Comparison of ENCODE assay signal across 10 mouse cellular contexts in the genomic region with DNA sequence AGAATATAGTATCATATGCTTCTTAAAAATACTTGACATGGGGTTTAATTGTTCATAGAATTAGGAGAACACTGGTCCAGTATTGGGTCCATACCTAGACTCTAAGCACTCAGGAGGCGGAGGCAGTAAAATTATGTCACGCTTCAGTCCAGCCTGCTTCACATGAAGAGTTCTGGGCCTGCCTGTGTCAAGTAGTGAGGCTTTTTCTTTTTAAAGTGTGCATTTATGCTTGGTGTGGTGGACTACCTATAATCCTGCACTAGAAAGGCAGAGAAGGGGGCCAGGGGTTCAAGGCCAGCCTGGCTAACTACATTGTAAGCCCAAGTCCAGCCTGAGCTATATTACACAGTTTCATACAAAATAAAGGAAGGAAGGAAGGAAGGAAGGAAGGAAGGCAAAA. TPM values are rescaled to one million over a fixed set of nuclear protein-coding genes. Genes with fewer than 3 reads are reported as not detected.
DNase-seq lines count a peak whose midpoint lies in the region; ATAC-seq and TF ChIP-seq lines count a peak whose summit lies in the region.
"Had no signal": no experiment of that assay in that cellular context is flagged by ENCODE, and none has a peak within 500 bp of the region (broad histone marks: within the 10 kb centered on the region; RNA-seq: fewer than 3 reads in every experiment).

No protein-coding gene starts in this region.

- no peak for ATAC-seq in heart, embryonic 11.5 days (replicated peaks; ENCODE audit: insufficient number of reproducible peaks, low FRiP score, low TSS enrichment)
- no peak for ATAC-seq in neural tube, embryonic 11.5 days (ENCODE audit: insufficient read depth, low FRiP score, low TSS enrichment)
- no peak for ATAC-seq in neural tube, embryonic 15.5 days (ENCODE audit: low FRiP score)
- ATAC-seq in intestine, postnatal 0 days, result no peak
- ATAC-seq in stomach, embryonic 15.5 days (ENCODE audit: insufficient read depth, low FRiP score, low read depth), result no peak

- H3K4me1 ChIP-seq in heart, embryonic 11.5 days (ENCODE audit: control insufficient read depth, insufficient read depth, low read length), result no peaks in the 10 kb centered on the region
- no peaks in the 10 kb centered on the region; the same call in 1 of the 2 replicates for H3K4me1 ChIP-seq in neural tube, embryonic 11.5 days (ENCODE audit: control insufficient read depth, insufficient read depth, low read length)
- peaks cover 21% of the 10 kb centered on the region for H3K4me1 ChIP-seq in neural tube, embryonic 15.5 days
- H3K4me1 ChIP-seq in intestine, postnatal 0 days (replicated peaks; ENCODE audit: control insufficient read depth, insufficient read depth, low read length), result no peaks in the 10 kb centered on the region
- 0 out of 2 replicates have a peak, but pooled peaks cover 4% of the 10 kb centered on the region for H3K4me1 ChIP-seq in stomach, embryonic 15.5 days

- H3K36me3 ChIP-seq in heart, embryonic 11.5 days (ENCODE audit: control insufficient read depth, insufficient read depth, low read length), result no peaks in the 10 kb centered on the region
- no peaks in the 10 kb centered on the region for H3K36me3 ChIP-seq in neural tube, embryonic 11.5 days (ENCODE audit: control insufficient read depth, insufficient read depth, low read length)
- H3K36me3 ChIP-seq in neural tube, embryonic 15.5 days, result no peaks in the 10 kb centered on the region
- no peaks in the 10 kb centered on the region for H3K36me3 ChIP-seq in intestine, postnatal 0 days (ENCODE audit: control insufficient read depth, insufficient read depth)
- H3K36me3 ChIP-seq in stomach, embryonic 15.5 days, result no peaks in the 10 kb centered on the region

- no peak for TF ChIP-seq CTCF in intestine, postnatal 0 days (IDR thresholded peaks at IDR 0.05; ENCODE audit: low read depth)

- H3K9ac ChIP-seq in heart, embryonic 11.5 days (ENCODE audit: low read depth, low read length), result no peak overlapping the region
- H3K9ac ChIP-seq in neural tube, embryonic 11.5 days (ENCODE audit: low read length), result no peak overlapping the region
- no peak overlapping the region for H3K9ac ChIP-seq in neural tube, embryonic 15.5 days (replicated peaks)
- H3K9ac ChIP-seq in intestine, postnatal 0 days (ENCODE audit: low read depth, low read length), result no peak overlapping the region
- H3K9ac ChIP-seq in stomach, embryonic 15.5 days, result no peak overlapping the region

- H3K4me3 ChIP-seq in heart, embryonic 11.5 days (ENCODE audit: low read depth, low read length), result peak overlapping the region; percentile 46; the same call in 1 of the 2 replicates
- H3K4me3 ChIP-seq in neural tube, embryonic 11.5 days (ENCODE audit: low read depth, low read length), result no peak overlapping the region
- no peak overlapping the region for H3K4me3 ChIP-seq in neural tube, embryonic 15.5 days (replicated peaks)
- H3K4me3 ChIP-seq in intestine, postnatal 0 days (ENCODE audit: low read depth, low read length), result peak overlapping the region; percentile 37
- peak overlapping the region; percentile 33 for H3K4me3 ChIP-seq in stomach, embryonic 15.5 days (replicated peaks)

- H3K4me2 ChIP-seq in heart, embryonic 11.5 days, result peak overlapping the region; percentile 41; the same call in 1 of the 2 replicates
- peak overlapping the region; percentile 9; the same call in 1 of the 2 replicates for H3K4me2 ChIP-seq in neural tube, embryonic 11.5 days (ENCODE audit: low read depth)
- H3K4me2 ChIP-seq in neural tube, embryonic 15.5 days, result no peak overlapping the region
- peak overlapping the region; percentile 90 for H3K4me2 ChIP-seq in intestine, postnatal 0 days (replicated peaks; ENCODE audit: low read depth)
- H3K4me2 ChIP-seq in stomach, embryonic 15.5 days, result peak overlapping the region; percentile 81

- H3K9me3 ChIP-seq in heart, embryonic 11.5 days (replicated peaks; ENCODE audit: control insufficient read depth, low read length), result no peaks in the 10 kb centered on the region
- H3K9me3 ChIP-seq in neural tube, embryonic 11.5 days (ENCODE audit: control insufficient read depth, low read length), result no peaks in the 10 kb centered on the region
- no peaks in the 10 kb centered on the region for H3K9me3 ChIP-seq in neural tube, embryonic 15.5 days (replicated peaks)
- no peaks in the 10 kb centered on the region for H3K9me3 ChIP-seq in intestine, postnatal 0 days (ENCODE audit: control insufficient read depth)
- no peaks in the 10 kb centered on the region for H3K9me3 ChIP-seq in stomach, embryonic 15.5 days

- no peak for DNase-seq in heart, postnatal 36 days
- DNase-seq in neural tube, embryonic 11.5 days (ENCODE audit: low spot score), result no peak
- no peak for DNase-seq in cerebellum, adult 11 months
- DNase-seq in frontal cortex, postnatal 25 days (ENCODE audit: low spot score in 2 of 2), result no peak
- DNase-seq: cerebellum, adult 8-10 months; right cerebral cortex, postnatal 4 days had no signal

- no peaks in the 10 kb centered on the region for H3K27me3 ChIP-seq in heart, embryonic 11.5 days (ENCODE audit: control insufficient read depth, insufficient read depth, low read length)
- peaks cover 15% of the 10 kb centered on the region for H3K27me3 ChIP-seq in neural tube, embryonic 11.5 days (ENCODE audit: control insufficient read depth, insufficient read depth, low read length)
- peaks cover 31% of the 10 kb centered on the region for H3K27me3 ChIP-seq in neural tube, embryonic 15.5 days (replicated peaks)
- H3K27me3 ChIP-seq in intestine, postnatal 0 days (replicated peaks; ENCODE audit: control insufficient read depth, insufficient read depth, low read length), result no peaks in the 10 kb centered on the region
- H3K27me3 ChIP-seq in stomach, embryonic 15.5 days (replicated peaks), result no peaks in the 10 kb centered on the region

- 90% methylated on average over 2 of the region's 2 CpGs for WGBS in heart, embryonic 11.5 days (ENCODE audit: insufficient replicate concordance)
- WGBS in neural tube, embryonic 11.5 days, result 83% methylated on average over 2 of the region's 2 CpGs
- WGBS in neural tube, embryonic 15.5 days, result 90% methylated on average over 2 of the region's 2 CpGs
- 80% methylated on average over 2 of the region's 2 CpGs for WGBS in intestine, postnatal 0 days
- WGBS in stomach, embryonic 15.5 days, result 60% methylated on average over 2 of the region's 2 CpGs

- intact Hi-C loops in heart, postnatal 36 days (cut with DNase I), result loop anchor here (2.0 to 5.0 kb wide), 3 partner anchors 13 to 190 kb away; no protein-coding TSS in a partner anchor

- H3K27ac ChIP-seq in heart, embryonic 11.5 days (ENCODE audit: low read depth, low read length), result no peak overlapping the region
- H3K27ac ChIP-seq in neural tube, embryonic 11.5 days (ENCODE audit: low read depth, low read length), result no peak overlapping the region
- no peak overlapping the region for H3K27ac ChIP-seq in neural tube, embryonic 15.5 days (replicated peaks)
- H3K27ac ChIP-seq in intestine, postnatal 0 days (ENCODE audit: low read depth, low read length), result no peak overlapping the region
- H3K27ac ChIP-seq in stomach, embryonic 15.5 days, result no peak overlapping the region

RNA-seq across cellular contexts. Expression of a gene that starts 1.8 kb away (rescaled TPM):
- 5.6 and 6.4 TPM in 2 replicates for polyA plus RNA-seq in heart, embryonic 11.5 days (2014; fragmentation: Nextera tagmentation; extraction: Ambion mirVana)
- 10 to 100 TPM; 22.1 to 22.2 TPM for total RNA-seq in heart, postnatal 36 days (2021)
- 10.1 and 10.4 TPM in 2 replicates for polyA plus RNA-seq in neural tube, embryonic 11.5 days (2014; fragmentation: Nextera tagmentation; extraction: Ambion mirVana)
- polyA plus RNA-seq in neural tube, embryonic 15.5 days (2015; fragmentation: Nextera tagmentation; extraction: Ambion mirVana), result 2.7 and 3.6 TPM in 2 replicates
- 11.0 and 11.2 TPM in 2 replicates for polyA plus RNA-seq in intestine, postnatal 0 days (2015; fragmentation: Nextera tagmentation; extraction: Ambion mirVana)
- 20.4 and 26.9 TPM in 2 replicates for polyA plus RNA-seq in stomach, embryonic 15.5 days (2015; fragmentation: Nextera tagmentation; extraction: Ambion mirVana)

RNA-seq across cellular contexts. Expression of a gene that starts 38.2 kb away (rescaled TPM):
- polyA plus RNA-seq in heart, embryonic 11.5 days (2014; fragmentation: Nextera tagmentation; extraction: Ambion mirVana), result 21.3 and 27.0 TPM in 2 replicates
- total RNA-seq in heart, postnatal 36 days (2021), result 10 to 100 TPM; 14.1 to 14.4 TPM
- polyA plus RNA-seq in neural tube, embryonic 11.5 days (2014; fragmentation: Nextera tagmentation; extraction: Ambion mirVana), result 39.2 and 40.6 TPM in 2 replicates
- 38.7 and 45.5 TPM in 2 replicates for polyA plus RNA-seq in neural tube, embryonic 15.5 days (2015; fragmentation: Nextera tagmentation; extraction: Ambion mirVana)
- 25.0 and 29.5 TPM in 2 replicates for polyA plus RNA-seq in intestine, postnatal 0 days (2015; fragmentation: Nextera tagmentation; extraction: Ambion mirVana)
- polyA plus RNA-seq in stomach, embryonic 15.5 days (2015; fragmentation: Nextera tagmentation; extraction: Ambion mirVana), result 42.5 and 44.3 TPM in 2 replicates

Comparison
In these comparisons a context has a peak if more than half of its experiments do, and no peak if none do; other contexts are left out.
1. H3K4me3 ChIP-seq: peak in heart, embryonic 11.5 days (single experiment), intestine, postnatal 0 days (single experiment) and stomach, embryonic 15.5 days (single experiment); none in neural tube, embryonic 11.5 days (single experiment) and neural tube, embryonic 15.5 days (single experiment).